Mouse (Mus musculus) stomach, embryonic 15.5 days (tissue): ENCODE data around the gene Sub1. TPM values are rescaled to one million over a fixed set of nuclear protein-coding genes. Genes with fewer than 3 reads are reported as not detected.

ENCODE experiments used
- ATAC-seq: fragments of 200-750 bp; cut with Nextera tagmentation; 2 replicates; pipeline ENCODE4 v1.8.0; 2017; ENCODE audit warnings: low read depth, moderate number of reproducible peaks, moderate TSS enrichment; ENCODE audit not compliant: insufficient read depth, low FRiP score
- H3K27ac ChIP-seq: fragments of 300-500 bp; sonication (generic); 2 replicates; pipeline ENCODE4 v1.5.1; 2015; ENCODE audit warnings: mild to moderate bottlenecking, inconsistent platforms
- H3K27me3 ChIP-seq: fragments of 300-500 bp; sonication (generic); replicated peaks from 2 replicates; pipeline ENCODE4 v1.6.1; 2015; ENCODE audit warnings: inconsistent platforms
- H3K36me3 ChIP-seq: fragments of 300-500 bp; sonication (generic); 2 replicates; pipeline ENCODE4 v1.6.1; 2015; ENCODE audit warnings: inconsistent platforms
- H3K4me1 ChIP-seq: fragments of 300-500 bp; sonication (generic); 2 replicates; pipeline ENCODE4 v1.6.1; 2015; ENCODE audit warnings: inconsistent platforms
- H3K4me2 ChIP-seq: fragments of 300-500 bp; sonication (generic); 2 replicates; pipeline ENCODE4 v1.6.1; 2015; ENCODE audit warnings: mild to moderate bottlenecking, inconsistent platforms
- H3K4me3 ChIP-seq: fragments of 300-500 bp; sonication (generic); replicated peaks from 2 replicates; pipeline ENCODE4 v1.5.1; 2015; ENCODE audit warnings: inconsistent platforms
- H3K9ac ChIP-seq: fragments of 300-500 bp; sonication (generic); 2 replicates; pipeline ENCODE4 v1.6.1; 2015; ENCODE audit warnings: inconsistent platforms
- H3K9me3 ChIP-seq: fragments of 300-500 bp; sonication (generic); 2 replicates; pipeline ENCODE4 v1.6.1; 2016; ENCODE audit warnings: inconsistent platforms
- WGBS: fragments of 180-500 bp; shearing (Covaris S2); methylation state at CpG from one replicate; pipeline ENCODE4 v1.1.7; 2015; 5-methylcytosine and 5-hydroxymethylcytosine counted together
- polyA plus RNA-seq: library from polyadenylated mRNA; unstranded; fragments of >200 nt; fragmentation: Nextera tagmentation; extraction: Ambion mirVana; gene quantifications from 2 replicates; pipeline ENCODE4 v1.2.1, GENCODE M21; 2015

The Sub1 gene
- polyA plus RNA-seq, 1 experiment from 2014 or later: 645 TPM

DNA sequence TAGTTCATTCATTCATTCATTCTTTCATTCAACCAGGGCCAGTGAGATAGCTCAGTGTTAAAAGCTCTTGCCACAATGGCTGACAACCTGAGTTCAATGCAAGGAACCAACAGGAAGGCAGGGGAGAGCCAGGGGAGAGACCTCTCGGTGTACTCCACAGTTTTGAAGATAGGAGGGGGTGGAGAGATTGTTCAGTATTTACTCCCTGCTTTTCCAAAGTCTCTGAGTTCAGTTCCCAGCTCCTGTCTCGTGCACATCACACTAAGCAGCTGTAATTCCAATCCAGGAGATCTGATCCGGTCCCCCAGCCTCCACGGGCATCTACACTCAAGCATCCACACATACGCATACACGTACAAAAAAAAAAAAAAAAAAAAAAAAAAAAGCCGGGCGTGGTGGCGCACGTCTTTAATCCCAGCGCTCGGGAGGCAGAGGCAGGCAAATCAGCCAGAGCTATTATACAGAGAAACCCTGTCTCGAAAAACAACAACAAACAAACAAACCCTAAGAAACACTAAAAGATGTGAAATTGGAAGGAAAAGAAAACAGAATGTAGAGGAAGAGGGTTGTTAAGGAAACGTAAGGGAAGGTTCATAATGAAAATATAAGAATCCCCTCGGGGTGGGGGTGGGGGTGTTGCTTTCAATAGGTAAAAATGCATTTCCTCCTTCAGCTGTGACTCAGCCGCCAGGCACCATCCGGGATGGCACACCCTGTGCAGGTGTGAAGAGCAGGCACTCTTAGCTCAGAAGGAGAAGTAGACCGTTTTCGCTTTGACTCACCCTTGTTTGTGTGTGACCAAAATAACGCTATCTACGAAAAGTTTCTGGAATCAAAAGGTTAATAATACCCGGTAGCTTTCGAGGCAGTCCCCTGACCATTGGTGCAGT lies 13.2 kb upstream of the Sub1 start:
- ATAC-seq: no peak
- WGBS: 52% methylated on average over 23 of the region's 23 CpGs
- H3K36me3 ChIP-seq: no peaks in the 10 kb centered on the region
- H3K27ac ChIP-seq: no peak overlapping the region
- no peaks in the 10 kb centered on the region for H3K27me3 ChIP-seq
- H3K9ac ChIP-seq: no peak overlapping the region
- peak overlapping the region; percentile 71 for H3K4me2 ChIP-seq
- H3K4me1 ChIP-seq: no peaks in the 10 kb centered on the region
- H3K9me3 ChIP-seq: no peaks in the 10 kb centered on the region
- peak overlapping the region; percentile 35 for H3K4me3 ChIP-seq

GRCm38 (mm10) chr15:12008894-12009293 lies 12.1 kb upstream of the Sub1 start:
- WGBS: 85% methylated on average over 5 of the region's 5 CpGs
- H3K9ac ChIP-seq: no peak overlapping the region

DNA sequence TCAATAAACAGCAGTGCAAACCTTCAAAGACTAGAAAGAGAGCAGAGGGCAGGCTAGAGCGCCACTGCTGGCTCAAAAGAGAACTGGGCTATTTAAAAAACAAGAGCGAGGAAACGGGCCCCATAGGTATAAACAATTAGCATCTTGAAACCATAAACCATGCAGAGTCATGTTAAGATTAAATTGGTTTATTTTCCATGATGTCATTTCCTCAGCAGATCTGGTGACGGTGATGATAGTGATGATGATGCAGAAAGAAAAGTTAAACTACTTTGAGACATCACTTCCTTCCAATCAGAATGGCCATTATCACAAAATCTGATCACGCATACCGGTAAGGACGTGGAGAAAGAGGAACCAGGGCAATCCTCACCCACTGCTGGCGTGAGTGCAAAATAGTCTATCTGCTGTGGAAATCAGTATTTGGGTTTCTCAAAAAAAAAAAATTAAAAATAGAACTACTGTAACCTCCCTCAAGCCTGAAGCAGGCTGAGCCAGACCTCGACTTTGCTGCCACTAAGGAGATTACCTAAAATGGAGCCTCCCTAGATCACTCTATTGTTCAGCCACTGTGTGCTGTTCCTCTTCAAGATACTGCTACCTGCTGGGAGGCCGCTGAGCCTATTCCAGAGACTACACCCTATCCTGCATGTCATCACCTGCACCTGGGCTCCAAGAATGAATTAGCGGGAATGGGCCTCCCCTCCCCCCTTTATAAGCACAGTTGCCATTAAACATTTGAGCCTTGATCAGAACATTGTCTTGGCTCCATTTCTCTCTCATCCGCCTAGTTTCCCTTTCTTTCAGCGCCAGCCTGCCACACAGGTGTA lies 11.4 kb upstream of the Sub1 start:
- Histone ChIP-seq H3K9me3 (no peaks in the 10 kb centered on the region), H3K27me3 (no peaks in the 10 kb centered on the region), H3K4me2 (no peak overlapping the region), H3K4me1 (no peaks in the 10 kb centered on the region), H3K4me3 (no peak overlapping the region), H3K27ac (no peak overlapping the region), H3K36me3 (no peaks in the 10 kb centered on the region), H3K9ac (no peak overlapping the region)
- WGBS: 62% methylated on average over 13 of the region's 13 CpGs
- ATAC-seq: no peak

More at GRCm38 (mm10) chr15:12008894-12009293, 12.1 kb upstream of the Sub1 start:
- no peak for ATAC-seq
- Histone ChIP-seq H3K4me2 (no peak overlapping the region), H3K4me1 (no peaks in the 10 kb centered on the region), H3K27ac (no peak overlapping the region), H3K36me3 (no peaks in the 10 kb centered on the region), H3K27me3 (no peaks in the 10 kb centered on the region), H3K4me3 (no peak overlapping the region), H3K9me3 (no peaks in the 10 kb centered on the region)

- Histone ChIP-seq H3K9me3 (no peaks in the 10 kb centered on the region), H3K27me3 (no peaks in the 10 kb centered on the region), H3K27ac (no peak overlapping the region), H3K4me1 (no peaks in the 10 kb centered on the region), H3K9ac (no peak overlapping the region), H3K4me2 (no peak overlapping the region), H3K36me3 (no peaks in the 10 kb centered on the region), H3K4me3 (no peak overlapping the region)
- ATAC-seq: no peak
- WGBS: 83% methylated on average over 7 of the region's 7 CpGs
Observed at GRCm38 (mm10) chr15:12007421-12007820, 10.6 kb upstream of the Sub1 start.

- no peak for ATAC-seq
- WGBS: 90% methylated on average over 6 of the region's 6 CpGs
- Histone ChIP-seq H3K4me1 (no peaks in the 10 kb centered on the region), H3K36me3 (no peaks in the 10 kb centered on the region), H3K27me3 (no peaks in the 10 kb centered on the region), H3K4me2 (no peak overlapping the region), H3K4me3 (no peak overlapping the region), H3K27ac (no peak overlapping the region), H3K9me3 (no peaks in the 10 kb centered on the region), H3K9ac (no peak overlapping the region)
Observed at GRCm38 (mm10) chr15:12006169-12006568, 9.4 kb upstream of the Sub1 start.

GRCm38 (mm10) chr15:11995815-11996201 lies 975 bp downstream of the Sub1 start:
- Histone ChIP-seq H3K27ac (peak overlapping the region; percentile 90), H3K27me3 (no peaks in the 10 kb centered on the region), H3K9me3 (no peaks in the 10 kb centered on the region), H3K4me1 (peaks cover 3% of the 10 kb centered on the region; the same call in 1 of the 2 replicates), H3K9ac (peak overlapping the region; percentile 99), H3K4me2 (peak overlapping the region; percentile 70), H3K36me3 (0 out of 2 replicates have a peak, but pooled peaks cover under 1% of the 10 kb centered on the region), H3K4me3 (peak overlapping the region; percentile 100)
- peak; percentile 99 for ATAC-seq
- WGBS: under 1% methylated on average over 33 of the region's 33 CpGs

DNA sequence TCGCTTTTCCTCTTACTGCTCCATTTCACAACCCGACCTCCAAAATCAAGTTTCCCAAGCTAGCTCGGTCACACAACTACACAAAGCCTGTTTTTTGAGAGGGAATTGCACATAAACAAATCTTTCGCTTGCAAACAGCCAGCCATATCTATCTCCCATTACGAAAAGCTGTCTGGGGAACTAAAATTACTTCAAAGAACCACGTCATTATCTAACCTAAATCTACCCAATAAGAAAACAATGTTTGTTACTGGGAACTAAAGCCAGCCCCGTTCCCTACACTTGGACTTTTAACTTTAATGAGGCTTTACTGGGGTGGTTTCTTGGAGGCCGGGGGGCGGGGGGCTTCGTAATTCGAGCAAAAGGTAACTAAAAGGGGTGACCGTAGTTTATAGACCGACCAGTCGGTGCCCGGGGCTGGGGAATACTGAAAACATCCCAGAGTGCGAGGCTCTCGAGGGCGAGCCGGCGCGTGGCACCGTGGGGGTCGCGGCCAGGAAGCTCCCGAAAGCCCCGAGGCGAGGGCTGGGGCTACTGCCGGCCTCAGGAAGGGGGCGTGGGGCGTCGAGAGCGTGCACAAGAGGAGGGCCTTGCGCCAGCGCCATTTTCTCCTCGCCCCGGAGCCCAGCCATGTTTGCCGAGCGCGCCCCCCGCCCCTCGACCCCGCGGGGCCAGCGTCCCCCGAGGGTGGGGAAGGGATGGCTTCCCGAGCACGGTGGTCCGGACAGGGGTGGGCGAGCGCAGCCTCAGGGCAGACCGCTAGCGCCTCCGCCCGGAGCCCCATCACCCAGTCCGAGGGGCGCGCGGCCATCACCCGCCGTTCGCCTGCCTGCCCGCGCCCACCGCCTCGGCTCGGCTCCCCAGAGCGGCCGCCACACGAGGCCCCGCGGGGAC lies 1.6 kb downstream of the Sub1 start:
- Histone ChIP-seq H3K27ac (peak overlapping the region; percentile 90), H3K27me3 (no peaks in the 10 kb centered on the region), H3K9ac (peak overlapping the region; percentile 99), H3K36me3 (peaks cover 6% of the 10 kb centered on the region), H3K9me3 (no peaks in the 10 kb centered on the region), H3K4me1 (peaks cover 3% of the 10 kb centered on the region; the same call in 1 of the 2 replicates), H3K4me2 (peak overlapping the region; percentile 70), H3K4me3 (peak overlapping the region; percentile 100)
- peak; percentile 72 for ATAC-seq
- 1% methylated on average over 62 of the region's 71 CpGs for WGBS

DNA sequence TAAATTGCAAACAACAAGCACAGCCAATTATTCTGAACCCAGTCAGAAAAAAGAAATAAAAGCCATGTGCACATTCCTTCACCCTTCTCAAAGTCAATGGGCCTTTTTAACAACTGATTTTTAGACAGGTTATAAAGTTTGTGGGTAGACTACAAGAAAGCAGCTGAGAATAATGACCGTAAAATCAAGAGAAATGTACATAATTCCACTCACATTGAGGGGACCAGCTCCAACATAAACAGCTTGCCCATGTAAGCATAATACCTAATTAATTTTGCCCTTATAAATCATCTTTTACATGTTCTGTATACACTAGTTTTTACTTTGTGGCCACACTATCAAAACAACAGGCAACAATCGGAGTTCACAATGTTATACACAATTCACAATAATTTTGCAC lies 2.8 kb downstream of the Sub1 start:
- Histone ChIP-seq H3K9me3 (no peaks in the 10 kb centered on the region), H3K4me3 (0 out of 2 replicates have a peak overlapping the region, but pooled peaks have one; percentile 4), H3K4me2 (peak overlapping the region; percentile 70), H3K36me3 (peaks cover 12% of the 10 kb centered on the region), H3K9ac (no peak overlapping the region), H3K4me1 (peaks cover 3% of the 10 kb centered on the region; the same call in 1 of the 2 replicates), H3K27ac (no peak overlapping the region), H3K27me3 (no peaks in the 10 kb centered on the region)
- no peak for ATAC-seq
- WGBS: 69% methylated on average over 2 of the region's 2 CpGs

DNA sequence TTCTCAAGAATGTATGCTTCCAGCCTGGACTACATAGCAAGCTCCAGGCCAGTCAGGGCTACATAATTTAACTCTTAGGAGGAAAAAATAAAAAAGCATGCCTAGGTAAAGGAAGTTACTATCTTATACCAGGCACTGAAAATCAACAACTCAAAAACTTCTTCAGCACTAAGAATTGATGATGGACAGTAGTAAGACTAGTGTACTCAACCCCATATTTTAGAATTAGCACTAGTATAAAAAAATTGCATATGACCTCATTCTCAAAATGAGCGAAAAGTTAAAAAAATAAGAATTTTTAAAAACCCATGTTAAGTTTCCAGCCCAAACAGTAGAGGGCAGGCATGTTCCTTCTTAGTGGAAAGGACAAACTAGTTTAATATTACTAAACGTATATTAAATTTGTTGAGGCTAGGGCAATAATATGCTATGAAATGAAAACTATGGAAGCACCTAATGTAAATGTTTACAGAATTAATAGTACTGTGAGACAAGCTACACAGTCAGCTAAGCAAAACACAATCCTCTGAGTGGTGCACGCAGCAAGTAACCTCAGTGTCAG lies 5.2 kb downstream of the Sub1 start:
- H3K36me3 ChIP-seq: peaks cover 25% of the 10 kb centered on the region
- WGBS: 53% methylated on average over 3 of the region's 3 CpGs
- no peak for ATAC-seq

DNA sequence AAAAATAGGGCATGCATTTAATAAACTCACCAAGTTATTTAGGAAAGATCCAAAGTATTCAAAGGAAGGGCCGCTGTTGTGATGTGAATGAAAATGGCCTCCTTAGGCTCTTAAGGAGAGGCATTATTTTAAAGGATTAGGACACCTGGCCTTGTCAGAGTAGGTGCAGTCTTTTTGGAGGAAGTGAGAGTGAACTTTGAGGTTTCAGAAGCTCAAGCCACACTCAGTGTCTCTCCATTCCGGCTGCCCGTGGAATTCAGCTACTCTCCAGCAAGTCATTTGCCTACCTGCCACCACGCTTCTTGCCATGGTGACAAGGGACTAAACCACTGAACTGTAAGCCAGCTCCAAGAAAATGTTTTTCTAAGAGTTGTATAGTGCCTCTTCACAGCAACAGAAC lies 8.2 kb downstream of the Sub1 start:
- H3K4me1 ChIP-seq: no peaks in the 10 kb centered on the region
- H3K4me3 ChIP-seq: no peak overlapping the region
- peaks cover 36% of the 10 kb centered on the region for H3K36me3 ChIP-seq
- no peak for ATAC-seq
- H3K27me3 ChIP-seq: no peaks in the 10 kb centered on the region
- no peak overlapping the region for H3K4me2 ChIP-seq
- no peak overlapping the region for H3K9ac ChIP-seq
- H3K27ac ChIP-seq: no peak overlapping the region; the same call in 1 of the 2 replicates
- 90% methylated on average over 4 of the region's 4 CpGs for WGBS
- H3K9me3 ChIP-seq: no peaks in the 10 kb centered on the region

More for the DNA sequence above, 5.2 kb downstream of the Sub1 start:
- no peak overlapping the region for H3K9ac ChIP-seq
- no peaks in the 10 kb centered on the region for H3K9me3 ChIP-seq
- no peaks in the 10 kb centered on the region for H3K27me3 ChIP-seq
- H3K27ac ChIP-seq: no peak overlapping the region
- no peak overlapping the region for H3K4me2 ChIP-seq
- H3K4me3 ChIP-seq: no peak overlapping the region
- H3K4me1 ChIP-seq: peaks cover 3% of the 10 kb centered on the region; the same call in 1 of the 2 replicates

GRCm38 (mm10) chr15:11987892-11988291 lies 8.9 kb downstream of the Sub1 start:
- H3K4me1 ChIP-seq: no peaks in the 10 kb centered on the region
- H3K9ac ChIP-seq: no peak overlapping the region
- no peak overlapping the region for H3K4me2 ChIP-seq
- WGBS: 43% methylated on average over 2 of the region's 2 CpGs
- H3K27me3 ChIP-seq: no peaks in the 10 kb centered on the region
- H3K27ac ChIP-seq: no peak overlapping the region
- peaks cover 36% of the 10 kb centered on the region for H3K36me3 ChIP-seq
- no peaks in the 10 kb centered on the region for H3K9me3 ChIP-seq
- no peak overlapping the region for H3K4me3 ChIP-seq
- ATAC-seq: no peak
